Mouse (Mus musculus): ENCODE results near the gene Slc1a3.

Gene Slc1a3

DNA sequence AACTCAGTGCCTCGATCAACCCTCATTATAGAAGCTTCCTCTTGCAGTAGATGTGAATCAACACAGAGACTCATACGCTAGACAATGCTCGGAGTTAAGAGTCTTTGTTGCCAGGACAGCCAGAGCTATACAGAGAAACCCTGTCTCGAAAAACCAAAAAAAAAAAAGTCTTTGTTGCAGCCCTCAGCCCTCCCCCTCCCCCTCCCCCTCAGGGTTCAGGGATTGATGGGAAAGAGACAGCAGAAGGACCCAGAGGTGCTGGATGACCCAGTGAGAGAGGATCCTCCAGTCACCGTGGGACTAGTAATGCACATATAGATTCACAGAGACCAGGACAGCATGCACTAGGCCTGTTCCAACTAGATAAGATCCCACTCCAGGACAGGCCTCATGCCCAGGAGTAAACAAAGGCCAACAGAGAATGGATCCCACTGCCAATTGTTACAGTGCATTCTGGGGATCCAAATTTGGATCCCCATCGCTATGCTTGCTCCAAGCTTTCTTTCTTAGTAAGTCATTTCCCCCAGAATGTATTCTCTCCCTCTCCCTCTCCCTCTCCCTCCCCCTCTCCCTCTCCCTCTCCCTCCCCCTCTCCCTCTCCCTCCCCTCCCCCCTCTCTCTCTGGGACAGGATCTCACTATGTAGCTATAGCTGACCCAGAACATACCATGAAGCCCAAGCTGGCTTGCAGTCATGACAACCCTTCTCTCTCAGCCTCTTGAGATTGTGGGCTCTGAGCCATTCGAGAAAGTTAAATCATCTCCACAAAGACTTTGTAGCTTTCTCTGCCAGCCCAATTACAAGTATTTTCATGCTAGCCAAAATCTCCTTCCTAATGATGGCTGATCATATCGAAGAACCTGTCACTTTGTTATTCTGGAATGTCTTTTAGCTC lies 52.2 kb downstream of the Slc1a3 start:
- in situ Hi-C loops (cut with MboI): no loop called here

DNA sequence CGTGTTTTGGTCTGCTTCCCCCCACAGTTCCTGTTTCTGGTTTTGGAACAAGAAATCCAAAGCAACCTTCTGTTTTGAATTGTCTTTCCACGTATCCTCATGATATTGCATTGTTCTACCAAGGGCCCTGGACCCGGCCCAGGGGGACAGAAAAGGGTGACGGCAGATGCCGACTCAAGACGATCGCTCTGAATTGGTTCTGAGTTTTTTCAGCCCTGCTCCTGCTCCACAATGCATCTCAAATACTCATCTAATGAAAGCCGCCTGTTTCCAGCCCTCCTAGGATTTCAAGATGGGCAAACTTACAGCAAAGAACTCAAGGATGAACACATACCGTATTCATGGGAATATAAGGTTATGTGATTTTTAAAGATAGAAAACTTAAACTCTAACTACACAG lies 55.3 kb downstream of the Slc1a3 start:
- in situ Hi-C loops (cut with MboI): no loop called here

DNA sequence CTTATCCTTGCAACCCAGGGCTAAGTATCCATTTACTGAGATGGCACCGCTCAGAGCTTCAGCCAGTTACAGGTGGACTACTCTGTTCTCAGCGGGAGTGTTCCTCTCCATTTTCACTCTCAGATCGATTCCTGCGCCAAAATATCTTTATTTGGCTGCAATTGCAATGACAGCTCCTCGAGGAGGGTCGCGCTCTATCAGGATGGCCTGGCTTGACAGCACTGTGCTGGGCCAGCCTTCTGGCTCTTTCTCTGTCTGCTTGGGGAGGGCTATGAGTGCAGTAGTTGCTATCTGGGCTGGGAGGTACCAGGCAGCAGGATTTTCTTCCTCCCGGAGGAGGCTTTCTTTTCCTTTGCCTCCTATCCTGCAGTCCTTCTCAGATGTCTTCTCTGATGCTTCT lies 57.9 kb downstream of the Slc1a3 start:
- in situ Hi-C loops (cut with MboI): no loop called here

DNA sequence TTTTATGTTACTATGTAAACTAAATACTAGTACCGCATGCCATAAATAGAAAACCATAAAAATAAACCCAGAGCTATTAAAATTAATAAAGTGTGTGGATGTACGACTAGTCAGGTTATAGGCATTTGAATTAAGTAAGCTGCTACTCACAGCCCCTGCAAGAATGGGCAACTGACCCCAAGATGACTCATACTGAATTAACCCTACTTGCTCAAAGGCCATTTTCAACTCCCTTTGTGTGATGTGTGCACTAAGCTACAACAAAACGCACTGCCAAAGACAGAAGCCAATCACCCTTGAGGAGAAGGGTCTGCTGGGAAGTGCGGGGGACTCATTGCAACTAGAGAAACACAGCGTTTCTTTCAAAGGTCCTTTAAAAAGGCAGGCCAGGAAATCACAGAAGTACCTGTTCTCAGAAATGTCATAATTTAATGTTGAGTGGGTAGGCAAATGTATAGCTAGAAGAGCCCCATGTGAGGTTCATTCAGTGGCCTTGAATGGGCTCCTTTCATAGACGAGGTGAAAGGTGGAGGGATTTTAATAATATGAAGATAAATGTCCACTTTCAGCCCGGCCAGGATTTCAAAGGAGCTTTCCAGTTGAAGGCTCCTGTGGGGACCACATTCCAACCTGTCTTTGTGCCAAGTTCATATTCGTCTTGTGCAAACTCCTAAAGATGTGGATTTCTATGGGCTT lies 66.4 kb downstream of the Slc1a3 start:
- in situ Hi-C loops (cut with MboI): no loop called here

DNA sequence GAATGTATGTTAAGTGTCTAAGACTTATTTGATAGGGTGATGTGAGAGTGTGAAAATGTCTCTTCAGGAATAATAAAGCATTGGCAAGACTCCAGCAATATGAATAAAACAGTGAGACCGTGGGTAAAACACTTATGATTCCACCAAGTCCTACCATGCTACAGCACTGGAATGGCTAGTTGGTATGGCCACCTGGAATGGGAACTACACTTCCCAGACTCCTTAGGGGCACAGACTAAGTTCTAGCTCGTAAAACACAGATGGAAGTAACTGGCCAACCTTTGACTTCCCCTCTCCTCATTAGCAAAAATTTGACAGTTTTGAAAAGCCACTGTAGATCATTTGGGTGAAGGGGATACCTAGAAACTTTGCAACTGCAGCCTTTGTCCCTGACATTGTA lies 70.7 kb downstream of the Slc1a3 start:
- in situ Hi-C loops (cut with MboI): no loop called here

DNA sequence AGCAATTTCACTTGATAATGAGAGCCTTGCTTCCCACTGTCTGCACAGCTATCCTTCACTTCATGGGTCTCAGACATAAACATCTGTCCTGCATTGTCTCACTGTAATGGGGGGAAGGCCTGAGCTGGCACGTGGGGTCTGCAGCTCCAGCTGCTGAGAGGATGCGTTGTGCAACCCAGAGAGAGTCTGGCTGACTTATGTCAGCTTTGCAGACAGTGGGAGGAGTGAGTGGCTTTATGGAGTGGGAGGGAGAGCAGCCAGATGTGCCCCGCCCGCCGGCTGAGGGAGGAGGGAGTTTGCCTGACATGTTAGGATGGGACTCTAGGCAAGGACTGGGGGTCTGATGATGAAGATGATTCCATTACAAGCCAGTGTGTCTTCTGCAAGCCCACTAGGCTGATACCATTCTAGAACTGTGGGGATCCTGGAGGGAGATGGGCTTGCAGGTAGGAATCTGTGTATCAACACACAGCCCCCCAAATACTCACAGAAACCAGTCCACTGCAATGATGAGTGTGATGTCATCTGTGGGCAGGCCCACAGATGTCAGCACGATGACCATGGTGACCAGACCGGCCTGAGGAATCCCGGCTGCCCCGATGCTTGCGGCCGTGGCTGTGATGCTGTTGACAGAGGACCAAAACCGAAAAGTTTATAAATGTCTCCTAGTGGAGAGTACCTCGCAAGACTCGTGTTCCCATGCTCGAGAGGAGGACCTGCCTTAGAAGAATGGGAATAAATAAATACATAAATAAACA lies 71.8 kb downstream of the Slc1a3 start:
- in situ Hi-C loops (cut with MboI): no loop called here

DNA sequence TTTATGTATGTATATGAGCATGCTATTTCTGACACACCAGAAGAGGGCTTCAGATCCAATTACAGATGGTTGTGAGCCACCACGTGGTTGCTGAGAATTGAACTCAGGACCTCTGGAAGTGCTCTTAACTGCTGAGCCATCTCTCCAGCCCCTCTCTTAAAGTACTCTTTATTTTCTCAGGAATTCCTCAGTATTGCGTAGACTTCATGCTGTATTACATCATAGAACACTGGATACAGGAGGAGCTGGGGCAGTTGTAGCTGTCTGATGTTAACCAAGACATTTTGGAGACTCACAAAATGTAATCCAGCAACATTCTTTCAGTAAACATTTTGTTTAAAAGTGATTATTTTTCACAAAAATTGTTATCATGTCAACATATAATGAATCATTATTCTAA lies 73.3 kb downstream of the Slc1a3 start:
- in situ Hi-C loops (cut with MboI): no loop called here

DNA sequence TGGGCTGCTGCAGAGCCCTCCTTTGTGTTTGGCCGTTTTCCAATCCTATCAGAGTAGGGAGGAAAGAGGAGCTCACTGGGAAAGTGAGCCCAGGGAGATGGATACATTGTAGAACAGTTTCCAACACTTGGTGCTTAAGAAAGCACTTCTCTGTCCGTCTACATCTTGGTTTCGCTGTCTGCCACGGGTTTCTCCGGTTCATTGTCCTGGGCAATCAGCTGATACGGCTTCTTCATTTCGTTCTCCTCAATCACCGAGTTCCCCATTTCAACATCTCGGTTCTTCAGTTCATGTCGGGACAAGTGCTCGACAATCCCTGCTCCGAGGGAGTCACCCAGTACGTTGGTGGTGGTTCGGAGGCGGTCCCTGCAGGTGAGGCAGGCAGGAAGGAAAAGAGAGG lies 74.6 kb downstream of the Slc1a3 start:
- in situ Hi-C loops (cut with MboI): no loop called here

DNA sequence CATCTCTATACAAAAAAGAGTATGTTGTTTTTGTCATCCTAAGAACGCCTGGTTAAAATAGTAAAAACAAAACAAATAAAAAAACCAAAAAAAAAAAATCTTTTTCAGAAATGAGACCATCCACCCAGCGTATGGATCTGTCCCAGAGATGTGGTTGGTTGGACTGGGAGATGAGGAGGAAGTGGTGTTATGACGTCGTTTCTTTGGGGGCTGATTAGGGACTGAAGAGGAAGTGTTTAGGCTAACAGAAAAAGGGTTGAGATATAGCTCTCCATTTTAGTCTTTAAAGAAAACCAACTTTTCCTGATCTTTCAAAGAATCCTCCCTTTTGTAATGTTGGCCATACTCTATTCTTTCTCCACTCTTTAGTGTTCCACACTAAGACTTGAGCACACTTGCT lies 75.8 kb downstream of the Slc1a3 start:
- in situ Hi-C loops (cut with MboI): no loop called here

DNA sequence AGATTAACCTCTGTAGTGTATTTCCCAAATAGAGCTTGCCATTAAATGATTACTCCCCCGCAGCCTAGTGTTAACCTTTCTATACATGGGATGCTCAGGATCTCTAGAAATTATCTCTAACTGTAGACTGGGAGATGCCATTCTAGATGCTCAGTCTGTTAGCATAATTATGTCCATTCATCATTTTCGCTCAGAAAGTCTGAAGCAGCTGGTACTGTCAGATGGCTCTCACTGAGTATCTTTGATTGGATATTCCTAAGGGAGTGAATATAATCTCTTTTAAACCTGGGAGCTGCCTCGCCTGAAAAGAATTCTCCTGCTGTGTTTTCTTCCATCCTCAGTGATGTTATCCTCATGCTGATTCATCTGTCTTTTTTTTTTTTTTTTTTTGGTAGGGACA lies 76.2 kb downstream of the Slc1a3 start:
- in situ Hi-C loops (cut with MboI): no loop called here

DNA sequence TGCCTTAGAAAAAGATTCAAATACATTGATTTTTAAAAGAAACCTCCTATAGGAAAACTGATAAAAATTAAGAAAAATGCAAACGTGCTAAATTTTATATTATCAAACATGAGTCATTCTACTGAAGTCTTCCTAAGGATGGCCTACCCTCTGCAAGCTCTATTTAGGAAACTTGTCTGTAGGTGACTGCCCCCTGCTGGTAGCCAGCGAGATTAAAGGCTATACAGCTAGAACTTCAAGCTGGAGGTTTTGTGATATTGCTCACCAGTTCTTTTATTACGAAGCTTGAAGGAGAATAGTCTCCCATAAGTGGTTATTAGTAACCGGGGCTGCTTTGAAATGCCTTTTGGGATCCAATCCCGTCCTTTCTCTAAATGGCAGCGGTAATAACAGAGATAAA lies 77.2 kb downstream of the Slc1a3 start:
- in situ Hi-C loops (cut with MboI): no loop called here

DNA sequence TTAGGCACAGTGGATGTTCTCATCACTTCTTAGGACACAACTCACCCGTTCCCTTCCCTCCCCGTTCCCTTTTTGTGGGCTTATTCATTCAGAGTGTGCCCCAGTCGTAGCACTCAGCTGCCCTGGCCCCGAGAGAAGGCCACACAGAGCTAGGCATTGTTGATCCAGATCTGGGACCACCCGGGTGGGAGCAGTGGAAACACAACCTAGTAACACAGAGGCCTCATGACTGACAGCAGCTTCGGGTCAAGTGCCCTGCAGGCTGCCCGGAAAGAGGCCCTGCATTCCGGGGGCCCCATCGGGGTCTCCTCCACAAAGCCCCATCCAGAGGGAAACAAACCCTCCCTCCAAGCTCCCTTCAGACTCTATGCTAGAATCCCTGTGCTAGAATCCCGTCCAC lies 78.2 kb downstream of the Slc1a3 start:
- in situ Hi-C loops (cut with MboI): no loop called here

DNA sequence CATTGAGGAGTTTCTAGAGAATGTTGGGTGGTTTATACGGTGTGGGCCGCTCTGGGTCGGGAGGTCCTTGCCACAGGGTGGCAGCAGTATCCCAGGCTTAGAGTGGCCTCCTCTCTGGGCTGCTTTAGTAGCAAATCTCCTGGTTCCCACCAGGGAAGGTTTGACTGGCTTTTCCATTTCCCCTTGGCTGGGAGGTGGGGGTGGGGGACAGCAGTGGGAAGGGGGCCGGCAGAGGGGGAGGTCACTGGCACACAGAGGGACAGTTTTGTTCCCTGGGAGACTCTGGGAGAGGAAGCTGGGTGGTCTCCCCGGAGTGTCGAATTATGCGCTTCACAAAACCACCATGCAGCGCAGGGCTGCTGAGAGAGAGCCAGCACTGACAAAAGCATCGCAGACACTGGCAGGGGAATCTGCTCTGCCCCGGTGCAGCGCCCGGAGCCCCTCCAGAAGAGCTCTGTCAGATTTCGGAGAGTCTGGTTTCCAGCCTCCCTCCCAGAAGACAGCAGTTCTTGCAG lies 81.2 kb downstream of the Slc1a3 start:
- in situ Hi-C loops (cut with MboI): no loop called here

DNA sequence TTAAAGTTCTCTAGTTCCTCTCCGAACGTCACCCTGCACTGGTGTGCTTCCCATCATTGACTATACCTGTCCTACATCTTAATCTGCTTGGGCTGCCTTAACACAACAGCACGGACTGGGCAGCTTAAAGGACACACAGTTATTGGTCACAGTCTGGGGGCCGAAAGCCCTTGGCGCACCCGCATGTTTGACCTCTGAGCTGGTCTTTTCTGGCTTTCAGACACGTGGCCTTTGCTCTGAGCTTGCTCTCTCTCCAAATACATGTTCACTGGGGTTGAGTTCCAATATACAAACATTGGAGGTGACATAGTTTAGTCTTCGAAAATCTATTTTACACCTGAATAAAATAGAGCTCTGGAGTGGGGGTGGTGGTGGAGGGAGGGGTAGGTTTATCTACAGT lies 82.4 kb downstream of the Slc1a3 start:
- in situ Hi-C loops (cut with MboI): no loop called here

DNA sequence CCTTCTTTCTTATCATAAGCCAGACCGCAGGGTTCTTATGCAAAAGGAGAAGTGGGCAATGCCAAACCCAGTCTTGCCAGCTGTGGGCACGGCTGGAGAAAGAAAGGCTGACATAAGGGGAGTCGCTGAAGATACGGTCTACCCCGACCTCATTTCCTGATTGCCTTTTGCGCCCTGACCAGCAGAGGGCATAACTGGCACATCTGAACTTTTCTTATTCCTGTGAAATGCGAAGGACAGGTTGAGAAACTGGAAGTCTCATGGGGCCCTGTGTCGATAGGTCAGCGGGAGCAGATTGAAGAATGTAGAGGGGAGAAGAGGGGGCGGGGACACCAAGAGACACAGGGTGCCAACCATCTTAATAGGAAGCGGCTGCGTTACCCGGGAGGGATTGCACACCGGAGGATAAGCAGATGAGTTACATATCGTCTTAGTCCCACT lies 83.4 kb downstream of the Slc1a3 start:
- in situ Hi-C loops (cut with MboI): no loop called here

DNA sequence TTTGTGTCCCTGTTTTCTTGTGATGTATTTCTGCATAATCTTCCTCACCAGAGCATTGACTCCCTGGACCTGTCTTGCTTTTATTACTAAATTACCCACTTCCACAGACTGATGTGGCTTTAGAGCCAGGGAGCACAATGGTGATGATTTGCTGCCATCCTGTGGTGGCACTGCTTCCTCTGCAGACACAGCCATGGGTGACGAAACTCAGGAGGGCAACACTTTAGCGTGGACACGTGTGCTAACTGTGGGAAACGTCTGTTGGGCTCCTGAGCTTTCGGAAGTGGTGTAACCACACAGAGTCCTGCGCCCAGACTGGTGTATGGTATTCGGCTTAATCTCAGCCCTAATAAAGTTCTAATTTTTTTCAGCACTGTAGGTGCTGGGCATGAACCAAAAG lies 85.2 kb downstream of the Slc1a3 start:
- in situ Hi-C loops (cut with MboI): no loop called here

DNA sequence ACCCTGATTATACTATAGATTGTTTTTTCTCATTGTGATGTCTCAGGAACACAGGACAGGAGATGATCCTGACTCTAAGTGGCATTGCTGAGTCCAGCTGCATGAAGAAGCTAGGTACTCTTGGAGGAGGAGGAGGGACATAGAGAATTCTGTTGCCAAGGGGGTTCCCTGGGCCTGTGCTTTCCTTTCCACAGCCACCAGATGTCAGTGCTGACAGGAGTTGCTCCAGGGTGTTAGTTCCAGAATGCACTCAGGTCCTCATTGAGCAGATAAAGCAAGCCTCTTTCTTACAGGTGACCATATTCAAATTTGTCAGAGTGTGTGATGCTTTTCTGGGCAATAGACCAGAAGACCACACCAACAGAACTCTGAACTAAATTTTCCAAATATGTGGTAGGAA lies 86.7 kb downstream of the Slc1a3 start:
- in situ Hi-C loops (cut with MboI): no loop called here

DNA sequence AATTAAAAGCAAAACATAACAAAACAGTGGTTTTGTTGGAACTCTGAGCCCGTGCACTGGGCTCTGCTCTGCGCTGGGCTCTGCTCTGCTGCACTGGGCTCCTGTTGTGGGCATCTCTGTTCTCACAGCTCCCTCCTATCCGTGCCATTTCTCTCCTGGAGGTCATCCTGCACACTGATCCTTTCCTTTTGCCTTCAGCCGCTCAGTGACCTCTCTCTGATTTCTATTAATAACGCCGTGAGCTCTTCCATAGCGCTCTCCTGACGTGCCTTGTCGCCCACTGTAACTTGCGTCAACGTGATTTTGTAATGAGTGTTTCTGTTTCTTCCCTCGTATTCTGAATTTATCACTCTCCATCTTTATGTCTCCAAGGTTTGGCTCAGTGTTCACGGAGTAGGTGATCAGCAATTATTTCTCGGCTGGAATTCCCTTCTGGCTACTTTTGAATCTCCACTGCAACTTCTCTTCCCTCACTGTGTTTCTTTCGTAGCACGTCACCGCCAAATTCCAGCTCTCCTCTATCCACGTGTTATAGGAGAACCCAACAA lies 91.0 kb downstream of the Slc1a3 start:
- in situ Hi-C loops (cut with MboI): no loop called here

DNA sequence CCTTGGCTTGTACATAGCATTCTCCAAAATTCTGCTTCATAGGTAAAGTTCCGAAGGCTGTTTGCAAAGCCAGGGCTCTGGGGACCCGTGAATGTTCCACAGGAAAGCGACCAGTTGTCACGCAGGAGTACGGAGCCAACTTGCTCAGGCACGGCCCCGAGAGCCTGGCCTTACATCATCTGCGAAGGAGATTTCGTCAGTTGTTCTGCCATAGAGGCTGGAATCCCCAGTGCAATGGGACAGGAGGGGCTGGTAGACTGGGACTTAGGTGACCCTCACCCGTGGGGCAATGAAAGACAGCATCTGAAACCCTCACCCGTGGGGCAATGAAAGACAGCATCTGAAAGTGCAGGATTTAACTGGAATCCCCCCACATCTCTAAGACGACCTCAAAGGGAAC lies 94.3 kb downstream of the Slc1a3 start:
- in situ Hi-C loops (cut with MboI): no loop called here

DNA sequence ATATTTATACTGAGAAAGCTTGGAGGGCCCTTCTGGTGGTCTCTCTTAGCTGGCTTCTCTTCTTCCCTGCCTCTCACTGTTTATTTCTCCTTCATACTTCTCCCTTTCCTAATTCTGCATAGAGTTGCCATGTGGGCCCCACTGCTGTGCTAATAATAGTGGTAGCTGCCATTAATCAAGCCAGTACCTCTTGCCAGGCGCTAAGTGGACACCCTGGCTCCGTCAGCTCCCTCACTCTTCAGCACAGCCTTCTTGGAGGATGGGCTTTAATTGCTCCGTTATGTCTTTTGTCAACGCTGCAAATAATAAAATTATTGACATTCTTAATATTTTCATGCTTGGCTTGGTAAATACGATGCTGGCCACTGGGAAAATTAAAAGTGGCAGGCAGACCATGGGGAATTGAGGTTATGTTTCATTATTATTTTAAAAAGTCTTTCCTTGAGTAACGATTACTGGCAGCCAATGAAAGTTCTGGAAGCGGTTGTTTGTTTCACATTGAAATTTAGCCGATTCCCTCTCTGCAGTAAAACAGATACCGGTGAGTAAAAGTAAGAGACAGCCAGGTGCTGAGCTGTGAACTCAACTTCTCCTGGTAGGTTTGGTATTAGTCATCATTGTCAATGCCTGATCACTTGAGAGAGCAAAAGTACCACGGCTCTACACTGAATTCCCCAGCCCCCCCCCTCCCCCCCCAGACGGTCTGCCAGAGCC lies 94.9 kb downstream of the Slc1a3 start:
- in situ Hi-C loops (cut with MboI): no loop called here

DNA sequence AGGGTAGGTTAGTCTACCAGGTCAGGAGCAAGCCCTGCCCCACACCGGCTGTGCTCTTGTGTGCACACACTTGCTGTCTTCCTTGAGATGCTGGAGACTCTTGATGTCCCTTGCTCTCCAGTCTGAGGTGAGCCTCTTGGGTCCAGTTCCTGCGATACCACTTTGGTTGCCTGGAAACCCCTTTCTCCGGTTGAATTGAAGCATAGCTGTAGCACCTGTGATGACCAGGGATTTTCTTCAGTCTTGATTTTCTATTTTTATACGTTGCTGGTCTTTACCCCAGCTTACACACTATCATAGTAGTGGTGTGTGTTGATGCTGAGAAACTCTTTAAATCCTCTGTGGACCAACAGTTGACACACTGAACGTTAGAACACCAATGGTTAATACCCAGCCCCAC lies 95.9 kb downstream of the Slc1a3 start:
- in situ Hi-C loops (cut with MboI): no loop called here

All from mature B cell (primary cell).